ENCODE assay signal across 8 mouse cellular contexts in the genomic region with DNA sequence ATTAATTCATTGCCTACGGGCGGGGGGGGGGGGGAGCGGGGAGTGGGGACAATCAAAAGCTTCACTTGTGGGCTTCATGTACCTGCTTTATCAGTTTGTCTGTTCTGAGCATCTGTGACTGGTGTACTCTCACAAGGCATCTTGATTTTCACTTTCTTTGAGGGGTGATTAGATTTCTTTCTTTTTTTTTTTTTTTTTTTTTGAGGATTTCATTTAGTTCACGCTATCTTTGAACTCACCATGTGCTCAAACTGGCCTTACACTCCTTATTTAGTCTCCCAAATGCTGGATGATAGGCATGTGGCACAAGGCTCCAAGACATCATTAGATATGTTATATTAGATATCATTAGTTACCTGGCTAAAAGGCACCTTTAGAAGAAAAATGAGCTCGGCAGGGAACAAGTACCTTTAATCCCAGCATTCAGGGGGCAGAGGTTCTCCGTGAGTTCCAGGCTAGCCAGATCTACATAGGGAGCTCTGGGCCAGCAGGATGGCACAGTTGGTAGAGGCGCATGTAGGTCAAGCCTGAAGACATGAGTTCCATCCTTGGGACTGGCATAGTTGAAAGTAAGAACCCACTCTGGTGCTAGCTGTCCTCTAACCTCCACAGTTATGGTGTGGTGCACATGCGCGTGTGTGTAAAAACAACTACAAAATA. TPM values are rescaled to one million over a fixed set of nuclear protein-coding genes. Genes with fewer than 3 reads are reported as not detected.
DNase-seq lines count a peak whose midpoint lies in the region; ATAC-seq and TF ChIP-seq lines count a peak whose summit lies in the region.

No protein-coding gene starts in this region.

- H3K27me3 ChIP-seq in kidney, adult 2 months (replicated peaks; ENCODE audit: control insufficient read depth, insufficient read depth, low read length): no peaks in the 10 kb centered on the region
- H3K27me3 ChIP-seq in hindbrain, embryonic 10.5 days (ENCODE audit: insufficient read depth, poor library complexity, severe bottlenecking): no peaks in the 10 kb centered on the region
- no peaks in the 10 kb centered on the region for H3K27me3 ChIP-seq in midbrain, embryonic 11.5 days (ENCODE audit: control insufficient read depth, insufficient read depth, low read length)

- peaks cover 6% of the 10 kb centered on the region; the same call in 1 of the 2 replicates for H3K4me1 ChIP-seq in kidney, adult 2 months (ENCODE audit: control insufficient read depth, insufficient read depth, low read length)
- peaks cover 11% of the 10 kb centered on the region for H3K4me1 ChIP-seq in hindbrain, embryonic 10.5 days (replicated peaks)
- peaks cover 8% of the 10 kb centered on the region; the same call in 1 of the 2 replicates for H3K4me1 ChIP-seq in midbrain, embryonic 11.5 days (ENCODE audit: control insufficient read depth, insufficient read depth, low read length)

- no peaks in the 10 kb centered on the region for H3K36me3 ChIP-seq in kidney, adult 2 months (ENCODE audit: control insufficient read depth, insufficient read depth, low read length)
- no peaks in the 10 kb centered on the region for H3K36me3 ChIP-seq in hindbrain, embryonic 10.5 days
- no peaks in the 10 kb centered on the region for H3K36me3 ChIP-seq in midbrain, embryonic 11.5 days (ENCODE audit: control insufficient read depth, insufficient read depth, low read length)

- H3K4me3 ChIP-seq in kidney, adult 2 months (ENCODE audit: insufficient read depth, low read depth, low read length): peak overlapping the region; percentile 79
- H3K4me3 ChIP-seq in hindbrain, embryonic 10.5 days: peak overlapping the region; percentile 56
- H3K4me3 ChIP-seq in midbrain, embryonic 11.5 days (ENCODE audit: low read depth, low read length): peak overlapping the region; percentile 41

- H3K9ac ChIP-seq in midbrain, embryonic 11.5 days (ENCODE audit: low read length): peak overlapping the region; percentile 76

- no peak for DNase-seq in kidney, adult 2 months
- DNase-seq in kidney, postnatal 36 days: no peak
- DNase-seq in MN1 (ENCODE audit: low spot score): peak; percentile 44
- DNase-seq in hindbrain, embryonic 10.5 days (ENCODE audit: low spot score): peak; percentile 8
- peak; percentile 88 for DNase-seq in midbrain, embryonic 11.5 days (ENCODE audit: low spot score, missing footprints)
- DNase-seq in adrenal gland, postnatal 14 days: no peak
- no peak for DNase-seq in gastrocnemius, postnatal 10 days
- no peak for DNase-seq in left cerebral cortex, postnatal 4 days

- H3K4me2 ChIP-seq in midbrain, embryonic 11.5 days: peak overlapping the region; percentile 70

- no peaks in the 10 kb centered on the region for H3K9me3 ChIP-seq in hindbrain, embryonic 10.5 days
- H3K9me3 ChIP-seq in midbrain, embryonic 11.5 days (ENCODE audit: control insufficient read depth, low read length): no peaks in the 10 kb centered on the region

- no peak for TF ChIP-seq CTCF in kidney, adult 2 months (conservative IDR thresholded peaks at IDR 0.05; ENCODE audit: insufficient read depth, insufficient read length, low read depth, low read length)

- ATAC-seq in midbrain, embryonic 11.5 days (ENCODE audit: low FRiP score): no peak; the same call in 1 of the 2 replicates

- no peak for TF ChIP-seq POLR2A in kidney, adult 2 months (IDR thresholded peaks at IDR 0.05; ENCODE audit: low read depth, low read length)

- intact Hi-C loops in left cerebral cortex, postnatal 4 days (cut with DNase I): loop anchor here (10.0 kb wide), 1 partner anchor 207 kb away; a partner anchor contains a TSS

- 50% methylated on average over 9 of the region's 9 CpGs for WGBS in kidney, adult 2 months
- 54% methylated on average over 9 of the region's 9 CpGs for WGBS in hindbrain, embryonic 10.5 days
- WGBS in midbrain, embryonic 11.5 days: 54% methylated on average over 9 of the region's 9 CpGs

- H3K27ac ChIP-seq in kidney, adult 2 months (ENCODE audit: insufficient read depth, low read depth, low read length): peak overlapping the region; percentile 18; the same call in 1 of the 2 replicates
- peak overlapping the region; percentile 96 for H3K27ac ChIP-seq in hindbrain, embryonic 10.5 days
- H3K27ac ChIP-seq in midbrain, embryonic 11.5 days (ENCODE audit: low read depth, low read length): peak overlapping the region; percentile 73

RNA-seq across cellular contexts. Expression of a gene that starts 0.5 kb away (rescaled TPM):
- 15.1 and 15.5 TPM in 2 replicates for polyA plus RNA-seq in kidney, adult 2 months (2012; rRNA removed)
- polyA plus RNA-seq in hindbrain, embryonic 10.5 days (2016; fragmentation: Nextera tagmentation; extraction: Ambion mirVana): 4.4 TPM in 2 replicates
- polyA plus RNA-seq in midbrain, embryonic 11.5 days (2014; fragmentation: Nextera tagmentation; extraction: Ambion mirVana): 1.8 and 2.8 TPM in 2 replicates
- total RNA-seq in adrenal gland, postnatal 14 days (2021): 12.8 and 13.5 TPM in 2 replicates
- 1 to 10 TPM; 3.0 to 3.6 TPM for total RNA-seq in gastrocnemius, postnatal 10 days (2021)
- total RNA-seq in left cerebral cortex, postnatal 4 days (2021): under 1 TPM; 0.64 to 0.66 TPM

RNA-seq across cellular contexts. Expression of a gene that starts 2.6 kb away (rescaled TPM):
- 0.05 and 0.11 TPM in 2 replicates for polyA plus RNA-seq in kidney, adult 2 months (2012; rRNA removed)
- not detected in 2 replicates for polyA plus RNA-seq in hindbrain, embryonic 10.5 days (2016; fragmentation: Nextera tagmentation; extraction: Ambion mirVana)
- polyA plus RNA-seq in midbrain, embryonic 11.5 days (2014; fragmentation: Nextera tagmentation; extraction: Ambion mirVana): 0.23 TPM in 1 of 2 replicates, not detected in the other
- total RNA-seq in adrenal gland, postnatal 14 days (2021): not detected in 2 replicates
- under 1 TPM in 1 of 2 experiments, not detected in 1; 0.14 TPM for total RNA-seq in gastrocnemius, postnatal 10 days (2021)
- not detected for total RNA-seq in left cerebral cortex, postnatal 4 days (2021)

RNA-seq across cellular contexts. Expression of a gene that starts 24.9 kb away (rescaled TPM):
- polyA plus RNA-seq in kidney, adult 2 months (2012; rRNA removed): 43.2 and 58.6 TPM in 2 replicates
- 74.1 and 98.1 TPM in 2 replicates for polyA plus RNA-seq in hindbrain, embryonic 10.5 days (2016; fragmentation: Nextera tagmentation; extraction: Ambion mirVana)
- polyA plus RNA-seq in midbrain, embryonic 11.5 days (2014; fragmentation: Nextera tagmentation; extraction: Ambion mirVana): 30.2 and 31.3 TPM in 2 replicates
- total RNA-seq in adrenal gland, postnatal 14 days (2021): 19.2 and 24.7 TPM in 2 replicates
- total RNA-seq in gastrocnemius, postnatal 10 days (2021): 10 to 100 TPM; 16.0 to 18.7 TPM
- total RNA-seq in left cerebral cortex, postnatal 4 days (2021): 10 to 100 TPM; 43.3 TPM

RNA-seq across cellular contexts. Expression of a gene that starts 32.2 kb away (rescaled TPM):
- polyA plus RNA-seq in kidney, adult 2 months (2012; rRNA removed): 239 and 302 TPM in 2 replicates
- 63.4 and 73.9 TPM in 2 replicates for polyA plus RNA-seq in hindbrain, embryonic 10.5 days (2016; fragmentation: Nextera tagmentation; extraction: Ambion mirVana)
- polyA plus RNA-seq in midbrain, embryonic 11.5 days (2014; fragmentation: Nextera tagmentation; extraction: Ambion mirVana): 44.6 and 47.5 TPM in 2 replicates
- total RNA-seq in adrenal gland, postnatal 14 days (2021): 31.8 and 37.5 TPM in 2 replicates
- 10 to 100 TPM; 19.0 to 23.9 TPM for total RNA-seq in gastrocnemius, postnatal 10 days (2021)
- 10 to 100 TPM; 74.8 to 81.3 TPM for total RNA-seq in left cerebral cortex, postnatal 4 days (2021)

RNA-seq across cellular contexts. Expression of a gene that starts 47.2 kb away (rescaled TPM):
- polyA plus RNA-seq in kidney, adult 2 months (2012; rRNA removed): 53.3 and 70.7 TPM in 2 replicates
- 22.4 and 23.1 TPM in 2 replicates for polyA plus RNA-seq in hindbrain, embryonic 10.5 days (2016; fragmentation: Nextera tagmentation; extraction: Ambion mirVana)
- 15.6 and 15.8 TPM in 2 replicates for polyA plus RNA-seq in midbrain, embryonic 11.5 days (2014; fragmentation: Nextera tagmentation; extraction: Ambion mirVana)
- total RNA-seq in adrenal gland, postnatal 14 days (2021): 29.9 and 41.0 TPM in 2 replicates
- 10 to 100 TPM; 13.6 to 15.4 TPM for total RNA-seq in gastrocnemius, postnatal 10 days (2021)
- 10 to 100 TPM; 75.9 to 81.6 TPM for total RNA-seq in left cerebral cortex, postnatal 4 days (2021)

Comparison
In these comparisons a context has a peak if more than half of its experiments do, and no peak if none do; other contexts are left out.
1. DNase-seq: peak in MN1 (single experiment), hindbrain, embryonic 10.5 days (single experiment) and midbrain, embryonic 11.5 days (single experiment); none in kidney, adult 2 months (single experiment), kidney, postnatal 36 days (0 of 2), adrenal gland, postnatal 14 days (single experiment), gastrocnemius, postnatal 10 days (single experiment) and left cerebral cortex, postnatal 4 days (single experiment).
2. H3K27ac ChIP-seq: peak in every context shown above with its lines; median percentile 96 in hindbrain, embryonic 10.5 days; 73 in midbrain, embryonic 11.5 days; 18 in kidney, adult 2 months.
3. Peak in every context shown above with its lines, with median percentiles within 50 percentile points of each other: H3K4me3 ChIP-seq.